Mouse (Mus musculus): ENCODE measurements at regions not wholly inside any gene's neighbourhood (a gene's known extent, or its start where the extent isn't known, plus 50 kb on each side); places are given as distances from the start of the nearest gene placed in this dataset.

DNA sequence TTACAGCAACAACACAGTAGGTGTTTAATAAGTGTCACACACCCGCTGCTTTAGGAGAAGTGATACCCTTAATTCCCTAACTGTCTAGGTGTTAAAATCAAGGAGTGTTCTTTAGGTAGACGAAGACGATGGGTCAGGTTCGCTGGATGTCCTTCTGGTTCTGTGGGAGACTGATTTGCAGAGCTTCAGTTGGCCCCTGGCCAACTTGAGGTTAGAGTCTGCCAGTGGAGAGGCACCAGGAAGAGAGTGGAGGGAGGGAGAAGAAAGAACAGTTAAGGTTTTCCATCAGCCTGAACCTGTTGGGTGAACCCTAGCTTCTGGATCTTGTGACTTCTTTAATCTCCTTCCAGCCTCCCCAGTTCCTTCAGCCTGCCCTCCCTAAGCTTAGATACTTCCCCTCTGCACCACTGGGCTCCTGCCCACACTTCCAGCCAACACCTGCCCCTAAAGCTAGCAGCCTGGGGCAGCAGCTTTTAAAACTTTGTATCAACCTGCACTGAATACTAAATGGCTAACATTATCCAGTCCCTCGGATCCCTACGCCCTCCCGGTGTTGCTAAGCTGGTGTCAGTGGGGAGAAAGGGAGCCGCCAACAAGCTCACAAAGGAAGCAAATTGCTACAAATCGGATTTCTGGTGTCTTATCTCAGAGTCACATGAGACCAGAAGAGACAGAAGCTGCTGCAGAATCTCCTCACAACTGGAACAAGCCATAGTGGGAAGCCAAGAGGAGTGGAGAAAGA is 62.1 kb upstream of the Adgrl1 start:
- no peak for DNase-seq (ENCODE audit: low read depth, low spot score)

DNA sequence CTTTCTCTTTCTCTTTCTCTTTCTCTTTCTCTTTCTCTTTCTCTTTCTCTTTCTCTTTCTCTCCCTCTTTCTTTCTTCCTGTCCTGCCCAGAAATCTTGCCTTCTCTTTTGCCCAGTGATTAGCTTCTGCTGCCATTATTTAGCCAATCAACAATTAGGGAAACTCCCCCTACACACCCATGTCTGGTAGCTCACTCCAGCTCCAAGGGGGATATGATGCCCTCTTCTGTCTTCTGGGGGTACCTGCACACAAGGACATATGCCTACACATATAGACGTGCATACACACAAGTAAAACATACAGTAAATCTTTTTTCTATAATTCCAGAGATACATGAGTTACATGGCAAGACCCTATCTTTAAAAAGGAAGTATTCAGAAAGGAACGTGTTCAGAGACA is 70.1 kb upstream of the Adgrl1 start:
- peak; percentile 71 for DNase-seq (ENCODE audit: low read depth, low spot score)

DNA sequence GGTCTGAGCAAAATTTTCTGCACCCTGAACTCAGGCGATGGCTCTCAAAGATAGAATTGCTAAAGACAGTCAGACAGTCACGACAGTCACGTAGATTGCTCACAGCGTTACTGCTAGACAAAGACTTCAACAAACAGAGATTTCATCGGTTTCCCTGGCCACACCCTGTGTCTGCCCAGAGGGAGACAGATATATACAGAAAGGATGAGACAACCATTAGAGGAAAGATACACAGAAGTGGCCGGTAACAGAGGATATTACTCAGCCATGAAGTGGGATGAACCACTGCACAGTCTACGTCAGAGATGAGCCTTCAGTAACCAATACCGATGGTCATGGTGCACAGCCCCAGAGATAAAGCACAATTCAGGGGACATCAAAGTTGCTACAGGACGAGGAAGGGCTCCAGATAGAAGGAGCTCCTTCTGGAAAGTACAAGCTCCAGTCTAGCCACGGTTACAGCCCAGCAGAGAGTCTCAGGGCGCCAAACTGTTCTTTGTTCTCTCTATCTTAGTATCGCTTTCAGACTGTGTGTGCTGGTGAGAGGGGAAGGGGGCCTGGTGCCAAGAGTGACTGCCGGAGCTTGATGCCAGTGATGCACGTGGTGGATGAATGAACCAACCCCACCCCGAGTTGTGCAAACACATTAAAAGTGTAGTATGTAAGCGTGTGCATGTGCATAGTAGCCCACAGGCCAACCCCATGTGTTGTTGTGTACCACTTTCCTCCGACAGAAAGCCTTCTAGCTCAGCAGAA is 74.8 kb upstream of the Adgrl1 start:
- no peak for DNase-seq (ENCODE audit: low read depth, low spot score)

DNA sequence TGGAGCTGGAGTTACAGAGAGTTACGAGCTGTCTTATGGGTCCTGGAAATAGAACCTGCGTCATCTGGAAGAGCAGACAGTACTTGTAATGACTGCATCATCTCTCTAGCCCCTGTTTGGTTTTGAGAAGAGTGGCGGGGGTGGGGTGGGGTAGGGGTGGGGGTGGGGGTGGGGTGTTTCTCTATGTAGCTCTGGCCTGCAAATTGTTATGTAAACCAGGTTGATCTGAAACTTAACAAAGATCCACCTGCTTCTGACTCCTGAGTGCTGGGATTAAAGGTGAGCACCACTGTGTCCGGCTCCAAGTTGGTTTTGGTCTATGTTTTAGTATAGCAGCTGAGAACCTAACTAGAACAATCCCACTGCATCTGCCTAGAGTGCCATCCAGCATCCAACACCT is 78.0 kb upstream of the Adgre5 start:
- DNase-seq (ENCODE audit: low read depth, low spot score) = peak; percentile 82

DNA sequence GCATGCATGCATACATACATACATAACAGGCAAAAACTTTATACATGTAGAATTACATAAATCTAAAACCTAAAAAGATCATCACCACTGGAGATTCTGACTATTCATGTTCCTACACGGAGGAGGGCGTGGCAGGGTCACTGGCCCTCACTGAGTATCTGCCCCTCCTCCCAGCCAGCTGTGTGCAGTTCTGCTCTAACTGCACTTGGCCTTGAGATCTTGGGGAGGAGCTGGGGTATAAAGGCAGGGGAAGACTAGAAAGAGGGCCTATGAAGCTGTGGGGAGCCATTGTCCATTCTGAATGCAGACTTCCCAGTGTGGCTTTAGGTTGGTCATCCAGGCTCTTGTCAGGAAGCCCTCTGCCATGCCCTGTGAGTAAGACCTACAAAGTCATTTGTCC is 69.5 kb upstream of the Adgre5 start:
- peak; percentile 87 for DNase-seq (ENCODE audit: low read depth, low spot score)

DNA sequence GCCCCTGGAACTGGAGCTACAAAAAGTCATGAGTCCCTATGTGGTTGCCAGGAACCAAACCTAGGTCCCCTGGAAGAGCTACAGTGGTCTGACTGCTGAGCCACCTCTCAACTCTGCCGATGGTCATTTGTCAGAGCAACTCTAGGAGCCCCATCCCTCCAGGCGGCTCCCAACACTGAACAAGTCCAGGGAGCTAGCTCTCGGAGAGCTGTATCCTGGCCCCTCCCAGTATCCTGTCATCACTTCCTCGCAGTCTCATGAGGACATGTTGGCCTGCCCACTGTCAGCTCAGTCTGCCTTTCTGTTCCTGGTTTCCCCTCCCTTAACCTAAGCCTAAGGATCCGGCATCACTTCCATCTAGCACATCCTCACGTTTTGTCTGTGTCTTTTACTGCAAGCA is 64.5 kb upstream of the Adgre5 start:
- no peak for DNase-seq (ENCODE audit: low read depth, low spot score)

DNA sequence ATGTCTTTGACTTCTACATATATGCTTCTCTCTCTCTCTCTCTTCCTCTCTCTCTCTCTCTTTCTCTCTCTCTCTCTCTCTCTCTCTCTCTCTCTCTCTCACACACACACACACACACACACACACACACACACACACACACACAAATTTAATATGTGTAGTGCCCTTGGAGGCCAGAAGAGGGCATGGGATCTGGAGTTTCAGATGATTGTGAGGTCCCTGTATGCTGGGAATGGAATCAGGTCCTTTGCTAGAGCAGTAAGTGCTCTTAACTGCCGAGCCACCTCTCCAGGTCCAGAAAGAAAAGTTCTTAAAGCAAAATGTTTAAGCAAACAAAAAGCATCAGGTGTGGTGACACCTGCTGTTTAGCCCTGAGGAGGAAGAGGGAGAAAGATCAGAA is 62.2 kb upstream of the Adgre5 start:
- DNase-seq (ENCODE audit: low read depth, low spot score) = peak; percentile 90

DNA sequence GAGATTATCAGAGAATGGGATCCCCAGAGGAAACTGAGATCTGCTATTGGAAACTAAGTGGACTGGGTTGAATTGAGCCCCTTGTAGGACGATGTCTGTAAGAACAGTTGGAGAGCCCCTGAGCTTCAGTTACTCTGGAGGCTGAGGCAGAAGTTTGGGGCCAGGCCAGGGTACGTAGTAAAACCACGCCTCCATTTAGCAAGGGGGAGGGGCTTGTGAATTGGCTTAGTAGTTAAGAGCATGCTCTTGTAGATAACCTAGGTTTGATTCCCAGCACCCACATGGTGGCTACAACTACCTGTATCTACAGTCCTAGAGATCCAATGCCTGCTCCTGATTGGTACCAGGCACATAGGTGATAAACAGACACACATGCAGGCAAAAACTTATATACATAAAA is 61.4 kb upstream of the Adgre5 start:
- DNase-seq (ENCODE audit: low read depth, low spot score) = peak; percentile 88

DNA sequence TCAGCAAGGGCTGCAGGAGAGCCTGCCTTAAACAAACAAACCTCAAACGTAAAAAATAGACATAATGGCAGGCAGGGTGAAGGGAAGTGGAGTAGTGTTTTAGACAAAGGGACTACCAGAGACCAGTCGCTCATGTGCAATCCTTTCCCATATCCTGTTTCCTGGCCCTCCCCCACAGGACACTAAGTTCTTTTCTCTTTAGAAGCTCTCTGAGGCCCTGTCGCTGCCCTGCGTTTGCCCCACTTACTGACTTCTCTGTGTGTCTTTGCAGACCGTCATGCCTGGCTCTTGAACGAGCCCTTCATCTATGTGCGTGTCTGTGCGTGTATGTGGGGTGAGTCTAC is 58.5 kb upstream of the Adgre5 start:
- DNase-seq (ENCODE audit: low read depth, low spot score) = peak; percentile 45

DNA sequence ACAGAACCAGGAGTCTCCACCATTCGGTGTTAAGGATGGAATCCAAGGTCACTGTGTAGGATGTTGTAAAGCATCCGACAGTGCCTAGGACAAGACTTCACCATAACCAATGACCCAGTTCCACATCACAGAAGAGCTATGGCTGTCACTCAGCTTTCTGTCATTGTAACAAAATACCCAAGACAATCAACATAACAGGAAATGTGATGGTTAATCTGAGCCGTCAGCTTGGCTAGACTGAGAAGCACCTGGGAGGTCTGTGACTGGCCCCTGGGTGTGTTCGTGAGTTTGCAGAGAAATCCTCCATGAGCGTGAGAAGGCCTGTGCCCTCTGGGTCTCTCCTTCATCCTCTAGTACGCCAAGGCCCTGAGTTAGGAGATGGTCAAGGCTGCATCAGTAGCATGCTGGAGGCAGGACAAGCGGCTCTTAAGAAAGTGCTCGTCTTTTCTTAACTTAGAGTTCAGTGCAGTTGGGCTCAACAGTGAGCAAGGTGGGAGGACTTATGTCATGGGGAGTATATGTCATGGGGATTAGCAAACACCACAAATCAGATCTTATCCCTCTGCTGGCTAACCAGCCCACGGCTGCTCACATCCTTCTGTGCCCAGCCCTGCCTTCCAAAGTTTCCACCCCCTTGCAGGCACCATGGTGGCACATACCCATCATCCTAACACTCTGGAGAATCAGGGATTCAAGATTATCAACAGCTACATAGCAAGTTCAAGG is 57.9 kb upstream of the Adgre5 start:
- no peak for DNase-seq (ENCODE audit: low read depth, low spot score)

DNA sequence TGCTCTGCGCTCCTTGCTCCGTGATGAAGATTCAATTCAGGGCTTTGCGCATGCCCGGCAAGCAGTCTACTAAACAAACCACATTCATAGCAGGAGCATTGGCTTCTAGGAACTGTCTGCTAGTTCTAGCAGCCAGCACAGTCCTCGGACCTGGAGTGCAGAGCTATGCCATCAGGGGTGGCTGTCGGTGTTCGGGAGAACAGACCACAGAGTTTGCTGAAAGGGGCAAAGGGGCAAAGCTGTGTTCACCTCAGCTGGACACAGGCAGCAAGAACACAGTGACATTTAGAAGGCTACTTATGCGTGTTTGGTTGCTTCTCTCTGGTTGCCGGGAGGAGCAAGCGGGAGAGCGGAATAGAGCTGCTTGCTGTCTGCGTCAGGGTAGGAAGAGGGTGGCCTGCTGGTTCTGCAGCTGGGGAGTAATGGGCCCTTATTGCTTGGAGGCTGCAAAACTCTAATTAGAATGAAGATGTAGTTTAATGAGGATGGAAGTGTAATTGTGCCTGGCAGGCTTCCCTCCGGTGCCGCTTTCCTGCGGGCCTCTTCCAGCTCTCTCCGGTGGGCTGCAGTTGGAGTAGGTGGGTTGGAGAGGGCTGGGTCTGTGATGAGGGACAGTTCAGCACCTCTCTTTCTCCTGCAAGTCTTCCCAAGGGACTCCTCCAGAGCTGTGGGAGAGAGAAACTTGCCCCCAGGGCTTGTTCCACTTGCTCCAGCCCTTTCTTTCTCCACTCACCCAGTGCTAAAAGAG is 52.5 kb upstream of the Adgre5 start:
- DNase-seq (ENCODE audit: low read depth, low spot score) = no peak

Data from ES-CJ7 (cell line).